Mouse (Mus musculus) hematopoietic stem cell, adult 5-6 weeks (primary cell): ENCODE results near the gene Kif1c. TPM values are rescaled to one million over a fixed set of nuclear protein-coding genes. Genes with fewer than 3 reads are reported as not detected.
A peak's percentile ranks its signal among the peaks of the same experiment; 100 is the strongest.
"Not testable (repeated sequence)": the region's sequence is repeated elsewhere in the genome, so short reads cannot be mapped to it uniquely, and the experiment has no call there.

Experiments used
- ATAC-seq, 2 experiments: fragments of 125-278 bp in 1 of 2; replicated peaks in 1 of 2; 2 replicates each; pipeline ENCODE4 v1.8.0; 2016 to 2017; ENCODE audit warnings: inconsistent platforms in 2 of 2, mild to moderate bottlenecking in 2 of 2, moderate number of reproducible peaks in 2 of 2, low read depth in 1 of 2, moderate TSS enrichment in 1 of 2; ENCODE audit not compliant: low FRiP score in 2 of 2, poor library complexity in 2 of 2, severe bottlenecking in 2 of 2, insufficient read depth in 1 of 2, low TSS enrichment in 1 of 2
- total RNA-seq: library from RNA; stranded (forward); fragments of 172-1452, 232-1000 nt; gene quantifications from 2 replicates; pipeline ENCODE4 v1.2.3, GENCODE M21; 2017

Gene Kif1c
- total RNA-seq, 1 experiment from 2014 or later: 6.7 TPM

DNA sequence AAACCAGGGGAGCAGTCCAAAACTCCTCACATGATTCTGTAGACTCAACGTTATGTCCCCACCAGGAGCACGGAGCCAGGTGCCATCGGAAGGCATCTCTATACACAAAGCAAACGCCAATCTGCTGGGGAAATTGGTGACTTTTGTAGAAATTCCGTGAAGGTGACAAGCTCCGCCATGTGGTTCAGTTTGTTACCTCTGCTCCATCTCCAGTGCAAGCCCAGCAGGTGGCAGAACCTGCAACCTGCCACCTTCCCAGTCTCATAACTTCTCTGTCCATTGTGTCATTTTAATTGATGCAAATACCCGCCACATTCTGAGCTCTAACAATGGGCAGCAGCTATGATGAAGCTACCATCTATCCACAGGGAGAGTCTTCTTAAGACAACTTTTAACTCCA is 54.6 kb downstream of the Kif1c start:
- ATAC-seq: 0 out of 4 replicates have a peak, but pooled peaks of 1 of the 2 experiments have one; percentile 22

DNA sequence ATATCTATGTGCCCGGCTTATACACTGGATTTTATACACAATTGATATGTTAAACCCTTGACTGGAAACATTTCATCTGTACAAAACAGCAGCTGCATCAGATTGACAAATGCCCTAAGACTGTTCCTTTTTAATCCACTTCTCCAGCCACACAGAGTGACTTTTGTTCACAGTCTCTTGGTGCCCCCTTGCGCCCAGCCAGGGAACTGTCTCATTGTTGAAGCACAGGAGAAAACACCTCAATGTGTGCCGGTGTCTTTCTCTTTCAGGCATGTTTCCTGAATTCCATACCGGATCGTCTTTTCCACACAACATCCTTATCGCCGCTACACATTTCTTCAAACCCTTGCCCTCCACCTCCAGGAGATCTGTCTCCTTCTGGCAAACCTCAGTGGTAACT is 55.3 kb downstream of the Kif1c start:
- peak; percentile 73 to 92 for ATAC-seq

DNA sequence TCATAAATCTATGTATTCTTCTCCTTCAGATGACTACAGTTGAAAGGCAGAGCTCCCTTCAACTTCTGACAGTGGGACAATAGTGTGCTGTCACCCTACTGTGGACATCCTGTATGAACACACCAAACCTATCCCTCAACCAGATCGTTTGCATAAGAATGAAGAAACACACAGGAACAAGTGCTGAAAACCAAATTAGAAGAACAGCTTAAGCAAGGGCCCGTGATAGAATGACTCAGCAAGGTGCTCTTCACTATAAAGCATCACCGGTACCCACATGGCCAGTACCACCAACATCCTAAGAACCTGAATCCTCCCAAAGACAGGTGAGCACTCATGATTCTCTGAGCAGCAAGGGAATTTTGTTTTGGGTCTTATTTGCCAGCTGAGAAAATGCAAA is 60.1 kb downstream of the Kif1c start:
- ATAC-seq: not testable (repeated sequence)

DNA sequence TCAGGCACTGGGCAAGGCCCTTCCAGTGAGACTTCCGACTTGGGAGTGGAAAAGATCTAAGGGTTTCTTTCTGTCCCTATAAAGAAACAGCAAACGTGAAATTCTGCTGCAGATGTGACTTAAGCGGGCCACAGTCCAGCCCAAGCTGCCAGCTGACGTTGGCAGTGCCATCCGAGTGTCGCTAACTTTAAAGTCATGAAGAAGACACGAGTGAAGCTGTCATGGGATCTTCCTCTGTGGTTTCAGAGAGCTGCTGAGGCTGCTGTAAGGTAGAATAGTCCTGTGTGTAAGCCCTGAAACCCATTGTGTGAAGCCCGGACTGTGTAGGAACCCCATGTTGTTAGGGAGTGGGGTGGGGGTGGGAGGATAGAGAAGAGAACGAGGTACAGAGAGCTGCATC is 62.3 kb downstream of the Kif1c start:
- ATAC-seq: no peak

DNA sequence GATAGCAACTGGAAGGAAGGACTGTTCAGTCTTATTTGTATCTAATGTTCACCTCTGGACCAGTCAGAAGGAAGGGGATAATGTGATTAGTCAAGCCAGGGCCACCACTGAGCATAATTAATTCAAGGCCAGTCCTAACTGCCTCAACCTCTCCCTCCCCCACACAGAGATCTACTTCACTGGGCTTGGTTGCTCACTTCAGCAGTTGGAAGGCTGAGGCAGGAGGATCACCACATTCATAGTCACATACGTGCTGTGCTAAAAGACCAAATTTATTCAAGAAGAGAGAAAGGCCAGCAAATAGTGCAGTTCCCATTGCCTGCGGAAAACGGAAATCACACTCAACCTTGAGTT is 63.2 kb downstream of the Kif1c start:
- no peak for ATAC-seq

DNA sequence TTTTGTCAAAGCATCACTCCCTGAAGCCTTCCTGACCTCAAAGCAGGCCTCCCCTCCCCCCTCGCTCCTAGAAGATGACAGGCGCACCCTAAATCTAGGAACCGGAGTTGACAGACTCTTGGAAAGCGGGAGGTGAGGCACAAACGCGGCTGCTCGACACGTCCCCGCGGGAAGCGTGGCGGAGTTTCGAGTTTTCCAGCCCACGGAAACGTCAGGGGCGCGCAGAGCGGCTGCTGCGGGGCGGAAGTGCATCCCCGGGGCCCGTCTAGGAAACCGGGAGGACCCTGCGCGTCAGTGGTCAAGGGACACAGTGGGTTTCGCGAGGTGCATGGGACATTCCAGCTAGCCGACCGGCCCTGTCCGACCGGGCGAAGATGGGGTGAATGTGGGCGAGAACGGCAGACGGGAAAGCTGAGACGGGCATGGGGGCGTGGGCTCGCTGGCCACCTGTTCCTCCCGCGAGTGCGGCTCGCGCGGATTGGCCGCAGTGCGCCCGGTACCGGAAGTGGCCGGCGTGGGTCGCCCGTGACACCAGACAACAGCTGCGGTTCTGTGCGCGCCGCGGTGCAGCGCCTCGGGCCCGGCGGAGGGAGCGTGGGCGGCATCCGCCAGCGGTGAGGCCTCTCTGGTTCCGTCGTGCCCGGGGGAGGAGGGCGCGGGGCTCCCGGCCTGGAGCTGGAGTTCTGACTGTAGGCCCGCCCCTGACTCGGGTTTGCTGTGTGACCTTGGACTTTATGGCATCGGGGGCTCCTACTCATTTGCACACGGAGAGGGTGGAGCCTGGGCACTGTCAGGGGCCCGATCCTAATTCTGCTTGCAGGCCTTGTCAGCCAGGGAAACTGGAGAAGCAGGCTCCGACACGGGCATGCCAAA is 63.8 kb downstream of the Kif1c start, which contains the start of gene Zfp3:
Gene Zfp3, plus strand, starts transcription at position 274 of the 873 bp plus-strand sequence.
- ATAC-seq: peak; percentile 57 to 61; a peak in 3 of 4 replicates

DNA sequence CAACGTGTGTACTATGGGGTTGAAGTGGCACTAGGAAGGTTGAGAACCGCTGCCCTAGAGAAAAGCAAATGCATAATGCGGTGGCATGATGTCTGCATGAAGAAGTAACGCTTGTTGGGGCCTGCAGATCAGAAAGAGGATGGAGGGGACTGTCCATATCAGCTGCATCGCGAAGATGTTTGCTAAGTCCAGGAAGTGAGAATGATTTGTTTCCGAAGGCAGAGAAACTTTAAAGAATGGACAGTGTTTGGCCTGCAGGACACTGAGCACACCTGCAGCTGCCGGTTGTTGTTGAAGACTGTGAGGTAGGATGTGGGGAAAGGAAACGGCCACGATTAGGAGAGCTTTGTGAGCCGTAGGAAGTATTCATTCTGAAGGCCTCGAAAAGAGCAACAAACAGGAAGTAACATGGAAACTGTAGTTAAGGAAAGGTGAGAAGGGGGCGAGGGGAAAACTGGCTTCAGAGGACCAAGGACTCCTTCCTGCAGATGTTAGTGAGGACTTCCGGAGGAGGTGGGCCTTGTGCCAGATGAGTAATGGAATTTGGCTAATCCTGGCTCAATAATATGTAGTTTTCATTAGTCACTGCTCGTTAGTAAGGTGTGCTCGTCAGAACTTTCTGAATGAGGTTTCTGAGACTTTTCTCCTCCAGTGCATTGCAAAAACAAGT is 65.6 kb downstream of the Kif1c start:
- ATAC-seq: peak in 1 of 2 experiments; percentile 29; a peak in 1 of 4 replicates

DNA sequence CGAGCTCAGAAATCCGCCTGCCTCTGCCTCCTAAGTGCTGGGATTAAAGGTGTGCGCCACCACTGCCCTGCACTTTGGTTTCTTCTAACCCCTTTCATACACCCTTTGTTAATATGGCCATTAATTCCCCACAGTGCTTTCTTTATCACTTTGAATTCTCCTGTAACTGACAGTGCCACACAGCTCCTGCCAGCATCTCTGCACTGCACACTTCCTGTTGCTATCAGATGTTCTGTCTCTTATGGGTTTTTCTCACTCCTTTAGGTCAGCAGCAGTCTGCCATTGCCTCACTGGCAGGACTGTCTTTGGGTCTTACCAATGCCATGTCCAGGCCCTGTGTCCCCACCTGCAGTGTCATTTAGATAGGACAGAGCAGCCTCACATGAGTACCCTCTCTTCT is 70.5 kb downstream of the Kif1c start:
- ATAC-seq: no peak

DNA sequence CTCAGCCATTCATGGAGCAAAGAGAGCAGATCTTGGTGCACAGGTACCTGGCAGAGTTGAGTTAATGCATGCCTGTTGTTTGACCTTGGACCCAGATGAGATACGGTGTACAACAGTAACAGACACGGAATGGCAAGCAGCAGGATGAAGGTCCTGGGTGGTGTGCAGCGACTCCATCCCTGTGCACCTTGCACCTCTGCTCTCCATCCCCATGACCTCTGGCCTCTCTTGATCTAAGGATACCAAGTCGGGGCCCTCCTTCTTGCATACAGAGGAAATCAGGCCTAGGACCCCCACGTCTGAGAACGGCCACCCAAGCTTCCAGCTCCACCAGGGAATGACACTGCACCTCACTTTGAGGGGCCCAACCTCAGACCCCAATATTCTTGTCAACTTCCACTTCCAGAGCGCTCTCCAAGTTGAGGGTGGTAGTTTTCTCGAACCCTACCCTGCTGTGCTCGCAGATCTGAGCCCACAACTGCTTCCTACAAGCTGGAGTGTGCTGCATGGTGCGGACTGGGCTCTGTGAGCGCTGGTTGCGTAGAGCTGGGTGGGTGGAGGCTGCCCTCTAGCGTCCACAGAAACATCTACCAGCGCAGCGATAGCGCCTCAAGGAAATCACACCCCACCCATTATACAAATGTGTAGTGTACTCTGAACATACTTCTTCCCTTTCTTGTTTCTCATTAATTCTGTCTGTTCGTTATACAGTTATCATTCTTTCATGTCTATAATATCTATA is 76.7 kb downstream of the Kif1c start:
- ATAC-seq: peak; percentile 95 to 97

DNA sequence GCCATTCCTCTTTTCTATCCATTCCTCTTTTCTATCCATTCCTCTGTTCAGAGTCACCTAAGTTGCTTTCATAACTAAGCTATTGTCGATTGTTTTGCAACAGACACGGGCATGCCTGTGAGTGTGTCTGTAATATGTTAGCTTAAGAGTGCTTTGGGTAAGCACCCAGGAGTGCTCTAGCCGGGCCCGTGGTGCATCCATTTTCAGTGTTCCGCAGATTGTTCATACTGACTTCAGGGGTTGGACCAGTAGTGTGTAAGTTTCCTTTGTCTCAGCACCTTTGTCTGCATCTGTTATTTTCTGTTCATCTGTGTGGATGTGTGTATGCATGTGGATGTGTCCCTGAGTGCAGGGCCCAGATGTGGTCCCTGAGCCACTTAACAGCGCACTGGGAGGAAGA is 77.3 kb downstream of the Kif1c start:
- ATAC-seq: no peak

DNA sequence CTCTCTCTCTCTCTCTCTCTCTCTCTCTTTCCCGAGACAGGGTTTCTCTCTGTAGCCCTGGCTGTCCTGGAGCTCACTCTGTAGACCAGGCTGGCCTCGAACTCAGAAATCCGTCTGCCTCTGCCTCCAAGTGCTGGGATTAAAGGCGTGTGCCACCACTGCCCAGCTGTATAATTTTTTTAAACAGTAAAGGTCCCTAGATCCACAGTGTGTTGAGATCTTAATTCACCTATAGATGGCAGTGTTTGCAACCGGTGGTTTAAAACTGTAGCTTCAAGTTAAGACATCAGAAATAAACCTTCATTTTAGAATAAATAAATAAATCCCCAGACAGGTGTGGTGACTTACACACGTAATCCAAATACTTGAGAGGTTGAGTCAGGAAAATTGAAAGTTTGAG is 77.7 kb downstream of the Kif1c start:
- peak in 1 of 2 experiments; percentile 57; a peak in 2 of 4 replicates for ATAC-seq

Other genes starting within 250 kb of the Kif1c start
- gene Med11, start 248.6 kb upstream of the Kif1c start, total RNA-seq: 38.1 and 40.7 TPM in 2 replicates
- gene Zmynd15, start 241.1 kb upstream of the Kif1c start, total RNA-seq: 0.35 TPM in 1 of 2 replicates, not detected in the other
- 1.8 TPM in 1 of 2 replicates, not detected in the other for gene Cxcl16, start 240.6 kb upstream of the Kif1c start, total RNA-seq
- not detected in 2 replicates for gene Tm4sf5, start 195.3 kb upstream of the Kif1c start, total RNA-seq
- gene Vmo1, start 185.9 kb upstream of the Kif1c start, total RNA-seq: not detected in 2 replicates
- not detected in 2 replicates for gene Gltpd2, start 181.4 kb upstream of the Kif1c start, total RNA-seq
- 209 and 236 TPM in 2 replicates for gene Psmb6, start 175.2 kb upstream of the Kif1c start, total RNA-seq
- not detected in 2 replicates for gene Gm40193, start 167.6 kb upstream of the Kif1c start, total RNA-seq
- 5.5 and 14.4 TPM in 2 replicates for gene Pld2, start 160.5 kb upstream of the Kif1c start, total RNA-seq
- gene Mink1, start 137.7 kb upstream of the Kif1c start, total RNA-seq: 26.4 and 30.8 TPM in 2 replicates
- gene 4930544D05Rik, start 84.7 kb upstream of the Kif1c start, total RNA-seq: not detected in 2 replicates
- not detected in 2 replicates for gene Chrne, start 81.3 kb upstream of the Kif1c start, total RNA-seq
- 0.45 and 0.75 TPM in 2 replicates for gene Gp1ba, start 61.4 kb upstream of the Kif1c start, total RNA-seq
- gene Rnf167, start 53.3 kb upstream of the Kif1c start, total RNA-seq: 51.8 and 73.4 TPM in 2 replicates
- gene Slc25a11, start 53.1 kb upstream of the Kif1c start, total RNA-seq: 42.9 and 52.5 TPM in 2 replicates
- 348 and 461 TPM in 2 replicates for gene Pfn1, start 45.9 kb upstream of the Kif1c start, total RNA-seq
- gene Eno3, start 43.3 kb upstream of the Kif1c start, total RNA-seq: 8.4 and 10.6 TPM in 2 replicates
- gene Spag7, start 31.1 kb upstream of the Kif1c start, total RNA-seq: 41.1 and 114 TPM in 2 replicates
- gene Camta2, start 12.4 kb upstream of the Kif1c start, total RNA-seq: 3.6 and 4.9 TPM in 2 replicates
- gene Inca1, start 393 bp upstream of the Kif1c start, total RNA-seq: 0.25 TPM in 1 of 2 replicates, not detected in the other
- 3.7 and 8.3 TPM in 2 replicates for gene Zfp3, start 63.7 kb downstream of the Kif1c start, total RNA-seq
- gene Scimp, start 112.0 kb downstream of the Kif1c start, total RNA-seq: 0.25 and 0.69 TPM in 2 replicates
- 67.7 and 75.9 TPM in 2 replicates for gene Rabep1, start 144.2 kb downstream of the Kif1c start, total RNA-seq